Mouse (Mus musculus) neural tube, embryonic 14.5 days (tissue): ENCODE measurements around the gene Ftsj3. TPM values are rescaled to one million over a fixed set of nuclear protein-coding genes. Genes with fewer than 3 reads are reported as not detected.

Experiments used
- ATAC-seq: fragments of 200-750 bp; cut with Nextera tagmentation; 2 replicates; pipeline ENCODE4 v1.8.0; 2017; ENCODE audit warnings: low read depth, mild to moderate bottlenecking, moderate TSS enrichment, moderate library complexity
- H3K27ac ChIP-seq: fragments of 300-500 bp; sonication (generic); 2 replicates; pipeline ENCODE4 v1.5.1; 2014; ENCODE audit warnings: low read depth, mild to moderate bottlenecking, control low read depth, low read length, moderate library complexity, mixed read lengths
- H3K27me3 ChIP-seq: fragments of 300-500 bp; sonication (generic); 2 replicates; pipeline ENCODE4 v1.6.1; 2014; ENCODE audit warnings: low read length; ENCODE audit not compliant: control insufficient read depth, insufficient read depth
- H3K36me3 ChIP-seq: fragments of 300-500 bp; sonication (generic); 2 replicates; pipeline ENCODE4 v1.6.1; 2014; ENCODE audit warnings: low read length, mixed read lengths; ENCODE audit not compliant: control insufficient read depth, insufficient read depth
- H3K4me1 ChIP-seq: fragments of 300-500 bp; sonication (generic); 2 replicates; pipeline ENCODE4 v1.6.1; 2014; ENCODE audit warnings: low read length; ENCODE audit not compliant: control insufficient read depth, insufficient read depth
- H3K4me2 ChIP-seq: fragments of 300-500 bp; sonication (generic); 2 replicates; pipeline ENCODE4 v1.6.1; 2014; ENCODE audit warnings: mild to moderate bottlenecking, low read depth, low read length, control low read depth
- H3K4me3 ChIP-seq: fragments of 300-500 bp; sonication (generic); 2 replicates; pipeline ENCODE4 v1.5.1; 2014; ENCODE audit warnings: low read depth, low read length, control low read depth, mixed read lengths
- H3K9ac ChIP-seq: fragments of 300-500 bp; sonication (generic); replicated peaks from 2 replicates; pipeline ENCODE4 v1.6.1; 2014; ENCODE audit warnings: low read depth, mild to moderate bottlenecking, control low read depth, low read length, mixed read lengths
- H3K9me3 ChIP-seq: fragments of 300-500 bp; sonication (generic); 2 replicates; pipeline ENCODE4 v1.6.1; 2016; ENCODE audit warnings: low read length; ENCODE audit not compliant: control insufficient read depth
- WGBS: fragments of 180-500 bp; shearing (Covaris S2); extraction: QIAGEN DNeasy Blood & Tissue Kit; methylation state at CpG from one replicate; pipeline ENCODE4 v1.1.7; 2014; 5-methylcytosine and 5-hydroxymethylcytosine counted together
- polyA plus RNA-seq: library from polyadenylated mRNA; unstranded; fragments of >200 nt; fragmentation: Nextera tagmentation; extraction: Ambion mirVana; gene quantifications from 2 replicates; pipeline ENCODE4 v1.2.1, GENCODE M21; 2014

Gene Ftsj3
- 29.6 and 36.3 TPM in 2 replicates for polyA plus RNA-seq

GRCm38 (mm10) chr11:106255685-106256451 is at the start of gene Ftsj3, which contains the start of gene Psmc5:
Gene Ftsj3 (minus strand): TSS chr11:106256079.
Gene Psmc5 (plus strand): TSS chr11:106256154.
- no peaks in the 10 kb centered on the region for H3K27me3 ChIP-seq
- peak within 1 kb of the TSS; percentile 68 for H3K4me3 ChIP-seq
- ATAC-seq: peak; percentile 95
- peaks cover 15% of the 10 kb centered on the region for H3K4me1 ChIP-seq
- peak within 1 kb of the TSS; percentile 75 for H3K27ac ChIP-seq
- under 1% methylated on average over 42 of the region's 42 CpGs for WGBS
- H3K9me3 ChIP-seq: no peaks in the 10 kb centered on the region
- peak within 1 kb of the TSS; percentile 89 for H3K4me2 ChIP-seq
- H3K36me3 ChIP-seq: peaks cover 17% of the 10 kb centered on the region
- peak within 1 kb of the TSS; percentile 67 for H3K9ac ChIP-seq

GRCm38 (mm10) chr11:106305348-106306064 is 49.6 kb upstream of the Ftsj3 start:
- Histone ChIP-seq H3K9me3 (no peaks in the 10 kb centered on the region), H3K4me2 (no peak overlapping the region), H3K9ac (no peak overlapping the region), H3K27me3 (no peaks in the 10 kb centered on the region), H3K4me3 (no peak overlapping the region), H3K27ac (no peak overlapping the region), H3K36me3 (no peaks in the 10 kb centered on the region), H3K4me1 (no peaks in the 10 kb centered on the region)
- 83% methylated on average over 10 of the region's 10 CpGs for WGBS
- ATAC-seq: no peak

GRCm38 (mm10) chr11:106302634-106303033 is 46.8 kb upstream of the Ftsj3 start:
- no peak for ATAC-seq
- Histone ChIP-seq H3K27ac (no peak overlapping the region), H3K4me2 (no peak overlapping the region), H3K9ac (no peak overlapping the region), H3K27me3 (no peaks in the 10 kb centered on the region), H3K4me1 (no peaks in the 10 kb centered on the region), H3K9me3 (no peaks in the 10 kb centered on the region), H3K36me3 (no peaks in the 10 kb centered on the region), H3K4me3 (no peak overlapping the region)
- 13% methylated on average over 2 of the region's 2 CpGs for WGBS

- Histone ChIP-seq H3K36me3 (no peaks in the 10 kb centered on the region), H3K4me1 (no peaks in the 10 kb centered on the region), H3K9me3 (no peaks in the 10 kb centered on the region), H3K27me3 (no peaks in the 10 kb centered on the region), H3K27ac (no peak within 1 kb of the TSS), H3K4me2 (no peak within 1 kb of the TSS), H3K9ac (no peak within 1 kb of the TSS), H3K4me3 (no peak within 1 kb of the TSS)
- 85% methylated on average over 9 of the region's 9 CpGs for WGBS
- ATAC-seq: no peak
These were observed 45.9 kb upstream of the Ftsj3 start, which contains the start of gene Gh for GRCm38 (mm10) chr11:106301765-106302164. Gene Gh (minus strand): TSS chr11:106301865.

GRCm38 (mm10) chr11:106291861-106292260 is 36.0 kb upstream of the Ftsj3 start:
- Histone ChIP-seq H3K27me3 (no peaks in the 10 kb centered on the region), H3K27ac (no peak overlapping the region), H3K9ac (no peak overlapping the region), H3K9me3 (no peaks in the 10 kb centered on the region), H3K36me3 (no peaks in the 10 kb centered on the region), H3K4me1 (no peaks in the 10 kb centered on the region), H3K4me2 (no peak overlapping the region), H3K4me3 (no peak overlapping the region)
- ATAC-seq: no peak
- 92% methylated on average over 2 of the region's 2 CpGs for WGBS

GRCm38 (mm10) chr11:106290376-106290775 is 34.5 kb upstream of the Ftsj3 start:
- Histone ChIP-seq H3K27me3 (no peaks in the 10 kb centered on the region), H3K36me3 (no peaks in the 10 kb centered on the region), H3K27ac (no peak overlapping the region), H3K9ac (no peak overlapping the region), H3K4me3 (no peak overlapping the region), H3K4me1 (no peaks in the 10 kb centered on the region), H3K9me3 (no peaks in the 10 kb centered on the region), H3K4me2 (no peak overlapping the region)
- no peak for ATAC-seq
- 93% methylated on average over 5 of the region's 5 CpGs for WGBS

- Histone ChIP-seq H3K4me2 (no peak overlapping the region), H3K4me1 (no peaks in the 10 kb centered on the region), H3K36me3 (no peaks in the 10 kb centered on the region), H3K4me3 (no peak overlapping the region), H3K27me3 (no peaks in the 10 kb centered on the region), H3K9ac (no peak overlapping the region), H3K9me3 (no peaks in the 10 kb centered on the region), H3K27ac (no peak overlapping the region)
- WGBS: 63% methylated on average over 8 of the region's 8 CpGs
- no peak for ATAC-seq
These were observed 33.5 kb upstream of the Ftsj3 start for GRCm38 (mm10) chr11:106289369-106289768.

- H3K4me2 ChIP-seq: no peak overlapping the region
- no peaks in the 10 kb centered on the region for H3K36me3 ChIP-seq
- WGBS: 72% methylated on average over 11 of the region's 11 CpGs
- H3K27ac ChIP-seq: no peak overlapping the region
- no peaks in the 10 kb centered on the region for H3K4me1 ChIP-seq
- no peak for ATAC-seq
- H3K9me3 ChIP-seq: no peaks in the 10 kb centered on the region
- H3K9ac ChIP-seq: no peak overlapping the region
- H3K27me3 ChIP-seq: no peaks in the 10 kb centered on the region
- no peak overlapping the region for H3K4me3 ChIP-seq
These were observed 31.1 kb upstream of the Ftsj3 start for GRCm38 (mm10) chr11:106286987-106287386.

- no peak for ATAC-seq
- H3K9ac ChIP-seq: no peak overlapping the region
- no peak overlapping the region for H3K27ac ChIP-seq
- no peaks in the 10 kb centered on the region for H3K9me3 ChIP-seq
- no peaks in the 10 kb centered on the region for H3K27me3 ChIP-seq
- H3K36me3 ChIP-seq: no peaks in the 10 kb centered on the region
- no peak overlapping the region for H3K4me3 ChIP-seq
- no peaks in the 10 kb centered on the region for H3K4me1 ChIP-seq
- WGBS: 88% methylated on average over 7 of the region's 7 CpGs
- H3K4me2 ChIP-seq: no peak overlapping the region
These were observed 30.3 kb upstream of the Ftsj3 start for GRCm38 (mm10) chr11:106286206-106286605.
